Mouse (Mus musculus): ENCODE results near the gene Adcy7. TPM values are rescaled to one million over a fixed set of nuclear protein-coding genes. Genes with fewer than 3 reads are reported as not detected.

The Adcy7 gene
- total RNA-seq, 2 experiments from 2014 or later: 10.1 TPM

DNA sequence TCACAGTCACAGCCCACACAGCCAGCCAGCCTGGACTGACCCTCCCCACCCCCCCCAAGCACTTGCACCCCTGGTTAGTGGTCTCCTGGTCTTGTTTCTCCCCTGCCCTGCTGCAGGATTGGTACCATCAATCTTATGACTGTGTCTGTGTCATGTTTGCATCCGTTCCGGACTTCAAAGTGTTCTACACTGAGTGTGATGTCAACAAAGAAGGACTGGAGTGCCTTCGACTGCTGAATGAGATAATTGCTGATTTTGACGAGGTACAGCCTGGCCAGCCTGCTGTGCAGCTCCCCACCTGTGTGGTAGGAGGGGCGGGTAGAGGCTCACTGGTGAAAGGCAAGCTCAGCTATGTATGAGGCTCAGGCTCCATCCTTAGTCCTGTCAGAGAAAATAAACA is 53.0 kb downstream of the Adcy7 start:
- no peak for DNase-seq
- intact Hi-C loops (cut with DNase I): no loop called here

DNA sequence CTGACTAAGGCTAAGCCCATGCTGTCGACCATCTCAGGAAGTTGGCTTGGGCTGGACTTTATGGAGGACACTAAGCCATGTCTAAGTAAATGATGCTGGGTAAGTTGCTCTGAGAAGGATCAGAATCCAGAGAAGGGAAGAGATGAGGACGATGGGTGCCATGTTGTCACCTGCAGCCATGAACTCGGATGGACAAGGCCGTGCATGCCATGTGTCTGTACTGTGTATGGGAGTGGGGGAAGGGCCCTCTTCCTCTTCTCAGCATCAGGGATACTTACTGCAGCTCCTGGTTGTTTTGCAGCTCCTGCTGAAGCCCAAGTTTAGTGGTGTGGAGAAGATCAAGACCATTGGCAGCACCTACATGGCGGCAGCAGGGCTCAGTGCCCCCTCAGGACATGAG is 53.6 kb downstream of the Adcy7 start:
- intact Hi-C loops (cut with DNase I): no loop called here
- DNase-seq: no peak

DNA sequence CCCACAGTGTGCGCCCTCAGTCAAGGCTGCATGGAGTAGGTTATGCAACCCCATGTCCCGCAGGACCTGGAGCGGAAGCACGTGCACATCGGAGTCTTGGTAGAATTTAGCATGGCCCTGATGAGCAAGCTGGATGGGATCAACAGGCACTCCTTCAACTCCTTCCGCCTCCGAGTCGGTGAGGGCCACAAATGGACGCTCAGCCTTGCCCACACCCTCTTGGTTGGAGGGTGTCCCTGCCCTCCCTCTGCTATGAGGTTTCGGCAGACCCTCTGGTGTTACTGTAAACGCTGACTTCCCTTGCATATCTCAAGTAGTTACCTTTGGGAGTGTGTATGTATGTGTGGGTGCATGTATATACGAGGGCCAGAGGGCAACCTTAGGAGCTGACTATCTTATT is 54.1 kb downstream of the Adcy7 start:
- intact Hi-C loops (cut with DNase I): no loop called here
- DNase-seq: no peak

DNA sequence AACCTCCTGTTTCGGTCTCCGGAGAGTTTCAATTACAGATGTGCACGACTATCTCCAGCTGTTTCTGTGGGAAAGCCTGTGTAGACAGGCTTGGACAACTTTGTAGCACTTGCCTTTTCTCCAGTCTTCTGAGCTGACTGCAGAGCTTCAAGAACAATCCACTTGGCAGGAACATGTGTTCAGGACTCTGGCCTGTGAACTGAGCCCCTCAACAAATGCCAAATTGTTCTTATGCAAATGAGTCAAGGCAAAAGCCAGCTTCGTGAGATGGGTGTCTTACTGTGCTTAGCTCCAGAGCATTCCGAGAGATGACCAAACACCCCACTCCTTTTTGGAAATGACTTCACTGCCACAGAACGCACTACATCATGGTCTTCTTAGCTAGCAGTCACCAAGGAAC is 56.5 kb downstream of the Adcy7 start:
- DNase-seq: no peak
- intact Hi-C loops (cut with DNase I): no loop called here

DNA sequence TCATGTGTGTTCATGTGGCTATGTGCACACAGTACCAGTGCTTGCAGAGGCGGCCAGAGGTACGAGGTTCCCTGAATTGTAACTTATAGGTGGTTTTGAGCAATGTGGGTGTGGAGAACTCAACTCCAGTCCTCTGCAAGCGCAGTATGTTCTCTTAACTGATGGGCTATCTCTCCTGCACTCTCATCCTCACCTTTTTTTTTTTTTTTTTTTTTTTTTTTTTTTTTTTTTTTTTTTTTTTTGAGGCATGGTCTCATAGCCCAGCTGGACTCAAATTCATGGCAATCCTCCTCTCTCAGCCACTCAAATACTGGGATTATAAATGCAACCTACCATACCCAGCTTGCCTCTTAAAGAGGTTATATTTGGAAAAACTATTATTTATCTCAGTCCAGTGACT is 58.6 kb downstream of the Adcy7 start:
- intact Hi-C loops (cut with DNase I): loop anchor here (10.0 kb wide), 1 partner anchor 186 kb away; no protein-coding TSS in a partner anchor
- DNase-seq: no peak

DNA sequence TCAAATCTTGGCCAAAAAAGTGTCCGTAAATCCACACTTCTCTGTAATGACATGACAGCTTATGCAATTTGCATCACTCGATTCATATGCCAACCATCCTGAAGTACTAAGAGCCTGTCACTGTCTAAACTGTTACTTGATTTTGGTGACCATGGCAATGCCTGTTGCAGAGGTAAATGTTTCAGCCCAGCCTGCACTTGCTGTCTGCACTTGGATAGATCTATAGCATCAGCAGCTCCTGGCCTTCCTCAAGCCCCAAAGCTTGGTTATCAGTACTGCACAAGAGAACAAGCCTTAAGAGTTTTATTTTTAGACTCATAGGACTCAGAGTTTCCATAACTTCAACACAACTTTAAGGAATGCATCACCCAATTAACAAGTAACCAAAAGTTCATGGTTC is 62.2 kb downstream of the Adcy7 start:
- intact Hi-C loops (cut with DNase I): loop anchor here (10.0 kb wide), 1 partner anchor 190 kb away; no protein-coding TSS in a partner anchor

DNA sequence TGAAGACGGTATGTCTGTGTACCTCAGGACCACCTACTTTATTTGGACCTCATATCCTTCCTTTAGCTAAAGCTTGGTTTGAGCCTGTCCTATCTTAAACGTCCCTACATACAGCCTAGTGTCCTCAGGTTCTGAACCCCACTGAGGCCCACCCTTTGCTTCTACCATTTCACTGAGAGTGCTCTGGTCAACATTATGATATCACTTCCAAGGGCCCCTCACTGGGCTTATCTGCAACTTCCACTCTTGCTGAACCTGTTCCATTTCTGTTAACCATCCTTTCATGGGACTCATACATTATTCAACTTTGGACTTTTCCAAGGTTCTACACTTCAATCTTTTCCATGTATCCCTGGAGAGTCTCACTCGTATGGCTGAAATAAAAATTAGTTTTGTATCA is 62.8 kb downstream of the Adcy7 start:
- intact Hi-C loops (cut with DNase I): loop anchor here (10.0 kb wide), 1 partner anchor 190 kb away; no protein-coding TSS in a partner anchor

More for the DNA sequence above, 62.2 kb downstream of the Adcy7 start:
- no peak for DNase-seq

DNA sequence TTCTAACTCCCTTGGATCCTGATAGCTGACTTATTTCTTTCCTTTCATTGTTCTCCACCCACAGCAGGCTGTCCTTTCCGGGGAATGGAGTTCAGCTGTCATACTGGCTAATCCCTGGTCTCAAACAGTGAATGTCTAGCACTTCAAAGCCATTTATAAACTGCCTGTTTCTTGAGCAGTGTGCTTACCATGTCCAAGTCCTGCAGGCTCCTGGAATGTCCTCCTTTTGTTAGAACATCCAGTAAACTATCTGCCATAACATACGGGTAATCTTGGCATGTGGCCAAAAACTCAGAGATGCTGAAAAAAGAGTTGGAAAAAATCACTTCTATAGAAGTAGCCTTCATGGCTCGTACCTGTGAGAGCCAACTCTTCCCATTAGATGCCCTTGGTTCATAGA is 67.0 kb downstream of the Adcy7 start:
- intact Hi-C loops (cut with DNase I): loop anchor here (10.0 kb wide), 1 partner anchor 194 kb away; no protein-coding TSS in a partner anchor

More for the DNA sequence above, 62.8 kb downstream of the Adcy7 start:
- no peak for DNase-seq

DNA sequence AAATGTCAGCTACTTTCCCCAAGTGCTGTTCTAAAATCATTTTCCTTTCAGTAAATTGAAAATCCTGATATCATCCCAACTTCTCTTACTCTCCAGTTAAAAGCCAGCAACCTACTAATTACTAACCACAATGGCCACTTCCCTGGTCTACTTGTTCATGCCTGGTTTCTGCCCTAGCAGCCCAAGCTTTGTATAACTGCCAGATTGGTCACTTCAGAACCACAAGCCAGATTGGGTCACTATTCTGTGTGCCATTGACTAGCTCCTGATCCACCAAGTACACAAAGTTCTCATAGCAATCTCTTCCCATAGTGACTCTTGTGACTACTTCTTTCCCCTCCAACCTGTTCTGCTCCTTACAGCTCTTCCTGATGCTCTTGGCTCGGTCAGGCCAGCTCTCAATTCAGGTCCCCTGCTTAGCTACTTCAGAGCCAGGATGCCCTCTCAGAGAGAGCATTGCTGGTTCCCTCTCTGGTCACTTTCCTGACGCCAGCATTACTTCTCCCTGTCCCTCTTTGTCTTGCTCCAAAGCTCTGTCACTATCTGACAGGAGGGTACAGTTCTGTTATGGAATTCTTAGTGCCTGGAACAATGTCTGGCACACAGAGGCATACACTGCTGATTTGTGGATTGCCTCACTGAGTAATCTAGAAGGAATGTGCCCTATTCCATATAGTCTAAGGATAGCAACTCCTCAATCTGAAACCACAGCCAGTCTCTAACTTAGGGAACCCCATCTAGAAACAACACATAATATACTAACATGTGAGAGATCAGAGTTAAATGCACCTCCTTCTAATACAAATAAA is 67.9 kb downstream of the Adcy7 start:
- intact Hi-C loops (cut with DNase I): loop anchor here (10.0 kb wide), 1 partner anchor 195 kb away; no protein-coding TSS in a partner anchor
- no peak for DNase-seq

More for the DNA sequence above, 67.0 kb downstream of the Adcy7 start:
- DNase-seq: no peak

DNA sequence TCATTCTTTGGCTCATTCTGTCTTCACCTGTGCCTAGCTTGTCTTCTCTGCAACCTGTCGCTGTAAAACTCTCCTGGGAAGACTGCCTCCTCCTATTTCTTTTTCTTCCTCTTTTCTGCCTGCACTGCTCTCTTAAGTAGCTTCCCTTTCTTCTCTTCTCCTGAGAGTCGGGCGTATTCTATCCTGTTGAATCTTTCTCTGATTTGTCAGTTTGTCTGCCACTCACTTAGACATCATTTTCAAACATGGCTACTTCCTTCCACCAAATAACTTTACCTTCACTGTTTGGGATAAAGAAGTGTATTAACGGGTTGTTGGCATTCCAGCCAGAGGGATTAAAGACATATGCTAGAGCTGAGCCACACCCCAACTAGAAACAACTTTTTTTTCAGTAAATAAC is 69.8 kb downstream of the Adcy7 start:
- intact Hi-C loops (cut with DNase I): no loop called here
- DNase-seq: no peak

DNA sequence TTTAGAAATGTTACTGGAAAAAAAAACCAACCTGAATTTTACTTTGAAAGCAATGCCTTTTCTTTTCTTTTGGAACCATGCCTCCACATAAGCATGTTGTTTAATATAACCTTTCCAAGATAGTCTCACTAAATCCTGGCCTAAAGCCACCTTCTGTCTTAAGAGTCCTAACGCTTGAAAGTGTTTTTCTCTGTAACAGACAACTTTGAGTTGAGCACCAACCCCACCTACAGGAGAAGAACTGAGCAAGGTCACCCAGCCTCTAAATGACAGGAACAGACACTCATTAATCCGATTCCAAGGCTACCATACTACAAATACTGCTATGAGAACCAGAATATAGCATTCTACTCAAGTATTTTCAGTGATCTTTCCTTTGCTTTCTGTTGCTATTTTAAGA is 76.8 kb downstream of the Adcy7 start:
- intact Hi-C loops (cut with DNase I): loop anchor here (5.0 kb wide), 1 partner anchor 182 kb away; no protein-coding TSS in a partner anchor
- DNase-seq: no peak

DNA sequence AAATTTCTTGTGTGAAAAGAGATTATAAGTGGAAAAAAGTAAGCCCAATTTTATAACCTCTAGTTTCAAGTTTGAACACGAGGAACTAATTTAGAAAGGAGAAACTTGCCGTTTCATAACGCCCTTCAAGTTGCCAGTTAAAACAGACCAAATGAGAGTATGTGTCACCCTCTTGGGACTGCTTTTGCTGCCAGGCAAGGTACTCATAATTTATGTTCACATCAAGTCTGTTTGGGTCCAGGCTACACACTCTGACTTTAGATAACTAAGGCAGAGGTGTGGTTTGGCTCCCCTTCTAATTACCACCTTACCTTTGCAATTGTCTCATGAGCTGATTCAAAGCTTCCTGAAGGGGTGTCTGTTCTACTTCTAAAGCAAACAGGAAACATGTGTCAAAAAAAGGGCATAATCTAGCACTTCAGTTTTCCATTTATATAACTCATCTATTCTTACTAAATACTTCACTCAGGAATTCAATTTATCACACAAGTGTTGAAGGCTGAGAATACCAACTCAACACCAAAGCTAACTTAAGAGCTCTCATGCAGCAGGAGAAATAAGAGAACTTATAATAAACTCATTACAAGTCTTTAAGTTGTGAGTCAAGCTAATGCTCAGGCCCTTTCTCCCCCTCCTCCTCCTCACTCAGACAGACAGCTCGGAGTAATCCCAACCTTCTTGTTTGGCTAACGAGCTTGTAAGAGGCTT is 85.2 kb downstream of the Adcy7 start:
- intact Hi-C loops (cut with DNase I): loop anchor here (5.0 to 10.0 kb wide), 2 partner anchors 90 to 367 kb away; no protein-coding TSS in a partner anchor
- no peak for DNase-seq

DNA sequence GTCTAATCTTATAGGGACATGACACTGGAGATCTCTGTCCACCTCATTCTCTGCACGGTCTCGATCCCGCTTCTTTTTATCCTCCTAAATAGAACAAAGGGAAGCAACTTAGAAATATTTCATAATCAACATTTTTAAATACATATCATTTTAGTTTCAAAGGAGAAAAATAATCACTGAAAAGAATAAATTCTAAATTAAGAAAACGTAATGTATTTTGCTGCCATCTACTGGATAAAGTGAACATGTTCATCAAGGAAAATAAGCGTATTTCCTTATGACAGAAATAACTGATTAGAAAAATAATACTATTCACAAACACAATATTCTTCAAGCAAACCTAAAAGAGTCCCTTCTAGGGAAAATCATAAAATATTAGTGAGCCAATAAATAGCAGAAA is 85.7 kb downstream of the Adcy7 start:
- intact Hi-C loops (cut with DNase I): loop anchor here (5.0 to 10.0 kb wide), 2 partner anchors 91 to 367 kb away; no protein-coding TSS in a partner anchor
- no peak for DNase-seq

DNA sequence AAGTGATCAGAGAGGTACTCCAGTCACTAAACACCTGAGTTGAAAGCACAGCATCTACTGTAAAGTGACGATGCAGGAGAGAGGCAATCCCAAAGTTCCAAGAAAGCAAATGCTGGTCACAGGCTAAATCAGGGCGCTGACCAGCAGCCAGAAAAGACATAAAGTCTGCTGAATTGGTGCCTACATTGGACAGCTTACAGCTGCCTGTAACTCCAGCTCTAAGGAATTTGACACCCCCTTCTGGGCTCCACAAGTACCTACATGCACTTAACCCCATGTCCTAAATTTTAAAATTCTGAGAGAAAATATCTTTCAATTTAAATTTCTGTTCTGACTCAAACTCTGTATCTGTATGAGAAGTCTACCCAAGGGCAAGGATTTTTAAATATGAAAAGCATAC is 87.8 kb downstream of the Adcy7 start:
- no peak for DNase-seq
- intact Hi-C loops (cut with DNase I): loop anchor here (5.0 to 10.0 kb wide), 4 partner anchors 93 to 365 kb away; partner anchors contain the start of gene Nkd1

DNA sequence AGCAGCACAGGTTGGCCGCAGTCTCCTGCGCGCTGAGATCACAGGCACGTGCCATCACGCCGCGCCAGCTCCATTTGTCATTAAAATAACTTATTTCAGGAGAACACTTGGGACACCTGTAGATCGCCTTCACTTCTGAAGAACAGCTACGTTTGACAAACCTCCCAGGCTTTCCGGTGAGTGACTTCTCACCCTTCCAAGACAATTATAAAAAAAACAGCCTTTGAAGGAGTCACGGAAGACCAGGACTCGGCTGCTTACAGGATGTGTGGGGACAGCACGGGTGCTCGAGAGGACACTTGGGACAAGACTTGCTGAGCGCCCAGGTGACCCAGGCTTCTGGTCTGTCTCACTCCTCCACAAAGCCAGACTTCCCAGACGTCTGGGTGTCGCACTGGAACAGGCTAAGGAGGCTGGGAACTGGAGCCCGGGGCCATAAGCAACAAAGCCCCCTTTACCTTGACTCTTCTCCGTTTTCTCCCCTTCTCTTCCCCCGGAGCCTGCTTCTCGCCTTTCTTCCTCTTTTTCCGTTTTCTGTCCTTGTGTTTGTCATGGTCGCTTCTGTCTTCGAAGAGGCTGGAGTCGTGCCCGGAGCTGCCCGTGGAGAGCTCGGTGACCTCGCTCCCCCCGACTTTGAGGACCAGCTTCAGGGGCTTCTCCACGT is 89.0 kb downstream of the Adcy7 start:
- intact Hi-C loops (cut with DNase I): loop anchor here (5.0 to 10.0 kb wide), 2 partner anchors 164 to 341 kb away; partner anchors contain the start of gene Nkd1
- no peak for DNase-seq

DNA sequence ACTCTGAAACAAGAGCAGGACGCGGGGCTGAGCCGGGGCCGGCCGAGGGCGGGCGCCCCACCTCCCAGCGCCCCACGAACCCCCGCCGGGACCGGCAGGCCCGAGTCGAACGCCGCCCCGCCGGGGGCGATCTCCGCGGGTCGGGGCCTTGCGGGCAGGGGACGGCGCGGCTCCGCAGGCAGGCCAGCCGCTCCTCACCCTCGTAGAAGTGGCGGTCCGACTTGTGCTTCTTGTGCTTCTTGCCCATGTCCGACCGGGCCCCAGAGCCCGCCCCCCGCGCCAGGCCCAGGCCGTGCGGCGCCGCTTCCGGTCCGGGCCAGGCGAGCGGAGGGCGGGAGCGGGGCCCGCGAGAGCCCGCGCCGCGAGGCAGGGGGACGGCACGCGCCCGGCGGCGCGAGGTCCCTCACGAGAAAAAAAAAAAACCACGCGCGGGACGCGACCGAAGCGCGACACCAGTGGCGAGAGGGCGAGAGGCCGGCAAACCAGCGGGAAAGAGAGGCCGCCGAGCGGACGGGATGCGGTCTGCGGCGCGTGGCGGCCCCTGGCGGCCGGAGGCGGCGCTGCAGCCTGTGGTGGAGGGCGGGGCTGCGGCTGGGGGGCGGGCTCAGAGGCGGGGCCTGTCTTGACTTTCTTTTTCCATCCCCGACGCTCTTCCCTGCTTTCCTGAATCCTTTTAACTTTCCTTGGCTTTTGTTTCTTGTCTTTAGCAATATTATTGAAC is 89.7 kb downstream of the Adcy7 start, which contains the start of gene Brd7:
TSS of gene Brd7 (minus strand) at position 487 of the 721 bp plus-strand sequence.
- peak; percentile 83 for DNase-seq
- intact Hi-C loops (cut with DNase I): loop anchor here (5.0 to 10.0 kb wide), 2 partner anchors 163 to 340 kb away; partner anchors contain the start of gene Nkd1

DNA sequence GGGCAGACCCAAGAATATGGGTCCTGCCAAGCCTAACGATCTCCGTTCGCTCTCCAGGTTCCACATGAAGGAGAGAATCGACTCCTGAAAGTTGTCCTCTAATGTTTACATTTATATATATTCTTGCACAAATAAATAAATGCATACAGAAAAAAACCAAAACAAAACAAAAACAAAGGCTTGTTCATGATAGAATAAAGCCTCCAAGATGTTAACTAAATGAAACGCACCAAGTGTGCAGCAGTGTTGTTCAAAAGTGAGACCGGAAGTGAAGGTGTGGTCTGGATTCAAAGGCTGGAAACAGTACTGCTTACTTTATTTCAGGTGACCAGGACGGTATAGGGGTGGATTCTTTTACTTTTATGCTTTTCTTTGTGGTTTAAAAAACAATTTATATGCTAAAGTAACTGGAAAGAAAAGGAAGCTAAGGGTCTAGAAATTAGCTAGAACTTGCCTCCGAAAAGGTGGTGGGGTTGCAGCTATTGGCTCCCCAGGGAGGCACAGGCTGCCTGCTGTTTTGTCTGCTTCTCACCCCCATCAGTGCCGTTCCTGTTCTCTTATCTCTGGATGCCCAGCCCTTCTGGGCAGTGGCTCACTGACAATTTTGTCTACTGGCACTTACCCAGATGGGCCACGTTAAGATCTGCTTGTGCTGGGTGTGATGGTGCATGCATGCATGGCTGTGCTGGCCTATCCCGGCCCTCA is 90.4 kb downstream of the Adcy7 start:
- peak; percentile 29 for DNase-seq
- intact Hi-C loops (cut with DNase I): loop anchor here (5.0 to 10.0 kb wide), 2 partner anchors 162 to 340 kb away; partner anchors contain the start of gene Nkd1

DNA sequence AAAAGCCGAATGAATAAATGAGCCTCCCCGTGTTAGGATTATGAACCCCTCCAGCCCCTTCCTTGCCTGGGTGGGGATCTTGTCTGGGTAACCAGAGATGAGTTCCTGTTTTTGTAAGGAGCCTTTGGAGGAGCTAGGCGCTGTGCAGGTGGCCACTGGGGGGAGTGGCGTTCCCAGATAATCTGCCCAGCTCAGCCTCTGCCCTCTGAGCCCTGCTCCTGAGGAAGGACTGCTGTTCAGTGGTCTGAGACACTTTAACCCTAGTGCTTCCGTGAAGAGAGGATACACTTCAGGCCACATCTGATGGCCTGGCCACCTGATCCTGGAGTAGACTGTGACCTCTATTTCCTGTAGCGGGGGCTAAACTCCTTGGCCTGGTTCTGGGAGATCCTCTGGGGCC is 97.0 kb downstream of the Adcy7 start:
- intact Hi-C loops (cut with DNase I): loop anchor here (10.0 kb wide), 1 partner anchor 156 kb away; the partner anchor contains the start of gene Nkd1
- peak; percentile 56 for DNase-seq

DNA sequence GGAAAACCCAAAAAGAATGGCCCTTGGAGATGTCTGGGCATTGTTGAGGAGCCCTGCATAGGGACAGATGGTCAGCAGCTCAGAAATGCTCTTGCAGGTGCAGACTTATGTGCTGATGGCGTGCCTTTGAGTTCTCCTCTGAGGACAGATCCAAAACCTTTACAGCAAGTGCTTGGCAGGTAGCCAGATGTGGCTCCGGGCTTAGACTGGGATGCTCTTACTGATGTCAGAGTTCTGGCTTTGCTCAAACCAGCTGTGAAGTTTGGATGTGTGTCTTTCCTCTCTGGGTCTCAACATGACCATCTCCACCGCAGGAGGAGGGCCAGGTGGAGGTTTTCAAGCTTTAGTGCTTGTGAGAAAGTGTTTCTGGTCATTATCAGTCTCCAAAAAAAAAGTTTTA is 97.6 kb downstream of the Adcy7 start:
- intact Hi-C loops (cut with DNase I): loop anchor here (2.0 to 10.0 kb wide), 2 partner anchors 155 to 251 kb away; partner anchors contain the start of gene Nkd1
- no peak for DNase-seq
